Mouse (Mus musculus): ENCODE results near the gene Lpcat1. TPM values are rescaled to one million over a fixed set of nuclear protein-coding genes. Genes with fewer than 3 reads are reported as not detected.

The Lpcat1 gene
- polyA plus RNA-seq, 2 experiments from 2014 or later = 29.0 to 34.0 TPM

DNA sequence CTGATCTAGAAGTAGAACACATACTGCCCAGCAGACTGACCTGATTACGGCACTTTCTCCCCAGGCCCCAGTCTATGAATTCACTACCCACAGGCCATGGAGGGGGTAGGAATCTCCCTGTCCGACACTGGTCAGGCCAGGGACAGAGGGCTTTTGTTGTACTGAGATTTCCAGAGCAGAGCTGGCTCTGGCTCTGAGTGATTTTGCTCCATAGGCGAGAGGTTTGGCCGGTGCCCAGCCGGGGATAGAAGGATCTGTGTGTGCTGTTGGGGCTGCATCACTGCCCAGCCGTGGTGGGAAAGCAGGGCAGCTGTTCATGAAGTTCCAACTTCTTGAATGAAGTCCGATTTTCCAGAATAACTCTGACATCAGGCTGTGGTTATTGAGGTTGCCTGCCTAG, 20.1 kb upstream of the Lpcat1 start:
- no peak for ATAC-seq

- no peak for ATAC-seq
Observed at GRCm38 (mm10) chr13:73447478-73447877, 19.5 kb upstream of the Lpcat1 start.

DNA sequence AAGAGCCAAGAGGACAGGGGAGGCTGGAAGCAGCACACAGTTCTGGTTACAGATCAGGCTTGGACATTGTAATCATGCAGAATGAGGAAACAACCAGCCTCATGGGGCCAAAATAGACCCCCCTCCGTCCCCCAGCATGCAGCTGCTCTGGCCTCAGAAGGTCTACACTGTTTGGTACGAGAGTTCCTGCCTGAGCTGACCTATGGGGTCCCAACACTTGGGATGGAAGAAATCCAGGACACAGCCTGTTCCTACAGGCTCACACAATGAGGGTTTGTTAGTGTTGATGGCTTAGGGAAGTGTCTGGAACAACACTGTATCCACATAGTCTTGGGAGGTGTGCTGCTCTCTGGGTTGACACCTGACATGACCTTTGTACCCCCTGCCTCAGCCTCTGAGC, 18.8 kb upstream of the Lpcat1 start:
- no peak for ATAC-seq

- no peak for ATAC-seq
Observed at GRCm38 (mm10) chr13:73448723-73449122, 18.3 kb upstream of the Lpcat1 start.

- no peak for ATAC-seq
Observed at GRCm38 (mm10) chr13:73453503-73454217, 13.3 kb upstream of the Lpcat1 start.

DNA sequence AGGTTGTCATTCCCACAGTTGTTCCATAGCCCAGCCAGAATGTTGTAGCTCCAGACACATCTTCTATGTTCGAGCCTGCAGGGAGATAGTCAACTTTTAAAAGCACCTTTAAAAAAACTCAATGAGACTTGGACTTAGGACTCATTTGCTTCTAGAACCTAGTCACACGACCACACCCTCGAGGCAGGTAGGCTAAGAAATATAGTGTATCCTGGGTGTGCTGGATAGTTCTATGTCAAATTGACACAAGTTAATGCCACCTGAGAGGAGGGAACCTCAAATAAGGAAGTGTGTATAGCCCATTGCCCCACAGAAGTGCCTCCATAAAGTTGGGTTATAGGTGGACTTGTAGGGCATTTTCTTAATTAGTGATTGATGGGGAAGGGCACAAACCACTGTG, 11.7 kb upstream of the Lpcat1 start:
- ATAC-seq = no peak

GRCm38 (mm10) chr13:73457301-73457700, 9.7 kb upstream of the Lpcat1 start:
- no peak for ATAC-seq

GRCm38 (mm10) chr13:73457741-73458140, 9.3 kb upstream of the Lpcat1 start:
- ATAC-seq = no peak

- no peak for ATAC-seq
Observed at GRCm38 (mm10) chr13:73458719-73459118, 8.3 kb upstream of the Lpcat1 start.

GRCm38 (mm10) chr13:73459189-73459850, 7.7 kb upstream of the Lpcat1 start:
- ATAC-seq = no peak

GRCm38 (mm10) chr13:73461551-73461950, 5.4 kb upstream of the Lpcat1 start:
- no peak for ATAC-seq

GRCm38 (mm10) chr13:73465156-73465555, 1.8 kb upstream of the Lpcat1 start:
- no peak for ATAC-seq

GRCm38 (mm10) chr13:73466411-73466810, 586 bp upstream of the Lpcat1 start:
- ATAC-seq = no peak

DNA sequence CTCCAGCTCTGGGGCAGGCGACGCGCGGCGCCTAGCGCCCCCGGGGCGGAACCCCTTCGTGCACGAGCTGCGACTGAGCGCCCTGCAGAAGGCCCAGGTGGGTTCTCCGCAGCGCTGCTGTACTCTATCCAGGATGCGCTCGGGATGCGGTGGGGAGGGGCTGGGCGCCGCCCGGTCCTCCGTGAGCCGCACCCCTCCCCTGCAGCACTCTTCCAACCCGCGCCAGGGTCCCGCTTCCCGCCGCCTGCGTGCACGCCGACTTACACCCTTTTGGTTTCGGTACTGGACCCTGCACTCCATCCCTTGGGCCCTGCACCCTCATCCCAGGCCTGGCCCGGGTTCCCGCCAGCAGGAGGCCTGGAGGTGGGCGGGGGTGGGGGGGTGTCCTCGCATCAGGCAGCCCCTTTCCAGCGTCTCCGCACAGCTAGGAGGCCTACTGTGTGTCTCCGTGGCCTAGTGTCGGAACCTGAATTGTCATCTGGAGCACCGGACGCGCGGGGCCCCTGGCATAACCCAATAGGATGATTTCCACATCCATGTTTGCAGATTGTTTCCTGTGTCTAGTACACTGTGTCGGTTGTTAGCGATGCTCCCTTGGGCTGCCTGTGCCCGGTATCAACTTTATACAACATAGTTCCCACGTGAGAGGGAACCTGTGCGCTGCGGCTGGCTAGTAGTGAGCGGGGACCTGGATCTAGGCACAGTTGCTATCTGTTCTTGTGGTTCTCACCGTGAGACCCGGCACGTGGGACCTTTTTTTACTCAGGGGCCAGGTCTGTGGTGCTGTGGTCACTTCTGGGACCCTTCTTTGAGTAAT, 632 bp downstream of the Lpcat1 start:
- peak; percentile 33 for ATAC-seq

GRCm38 (mm10) chr13:73468834-73469233, 1.8 kb downstream of the Lpcat1 start:
- no peak for ATAC-seq

DNA sequence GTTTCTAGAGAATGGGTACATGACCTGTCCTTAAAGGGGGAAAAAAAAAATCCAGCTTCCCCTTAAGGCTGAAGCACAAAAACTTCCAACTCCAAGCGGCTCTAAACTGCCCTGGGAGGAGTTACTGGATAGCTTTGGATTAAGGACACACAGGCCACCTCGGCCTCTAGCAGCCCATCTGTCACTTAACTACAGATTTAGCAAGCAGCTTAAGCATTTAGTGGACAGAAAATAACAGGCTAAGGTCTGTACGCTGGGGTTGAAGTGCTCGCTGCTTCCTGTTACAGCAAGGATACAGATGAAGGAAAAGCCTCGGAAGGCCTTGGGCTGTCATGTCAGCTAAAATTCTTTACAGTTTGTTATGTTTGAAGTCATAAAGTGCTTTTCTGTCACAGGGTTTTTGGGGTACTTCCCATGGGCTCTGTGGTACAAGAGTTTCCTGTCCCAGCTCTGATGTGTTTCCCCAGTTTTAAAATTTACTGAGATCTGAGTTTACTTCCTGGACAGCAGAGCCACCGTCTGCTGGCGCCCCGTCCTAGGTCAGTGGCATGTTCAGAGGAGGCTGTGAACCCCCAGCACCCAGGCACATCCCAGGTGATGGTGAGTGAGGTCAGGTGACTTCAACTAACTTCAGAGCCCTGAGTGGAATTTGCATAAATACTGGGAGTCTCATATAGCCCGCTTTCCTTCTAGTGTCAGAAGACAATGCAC, 2.4 kb downstream of the Lpcat1 start:
- peak; percentile 67 for ATAC-seq

DNA sequence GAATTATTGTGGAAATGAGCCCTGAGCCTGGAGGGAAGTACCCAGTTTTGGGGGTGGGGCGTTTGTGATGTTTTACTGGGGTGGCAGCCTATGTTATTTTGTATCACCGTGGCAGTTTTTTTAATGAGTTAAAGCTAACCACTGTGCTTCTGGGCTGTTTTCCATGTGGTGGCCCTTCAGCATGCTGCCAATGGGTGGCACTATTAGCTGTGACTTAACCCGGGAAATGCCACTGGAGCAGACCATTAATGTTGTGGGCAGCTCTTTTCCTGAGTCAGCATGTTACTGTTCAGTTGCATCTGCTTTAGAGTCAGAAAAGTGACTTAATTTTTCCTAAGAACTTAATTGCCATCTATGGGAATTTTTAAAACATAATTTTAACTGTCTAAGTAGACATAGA, 5.5 kb downstream of the Lpcat1 start:
- peak; percentile 8 for ATAC-seq

- no peak for ATAC-seq
Observed at GRCm38 (mm10) chr13:73473746-73474145, 6.7 kb downstream of the Lpcat1 start.

GRCm38 (mm10) chr13:73474163-73474562, 7.2 kb downstream of the Lpcat1 start:
- ATAC-seq = no peak

DNA sequence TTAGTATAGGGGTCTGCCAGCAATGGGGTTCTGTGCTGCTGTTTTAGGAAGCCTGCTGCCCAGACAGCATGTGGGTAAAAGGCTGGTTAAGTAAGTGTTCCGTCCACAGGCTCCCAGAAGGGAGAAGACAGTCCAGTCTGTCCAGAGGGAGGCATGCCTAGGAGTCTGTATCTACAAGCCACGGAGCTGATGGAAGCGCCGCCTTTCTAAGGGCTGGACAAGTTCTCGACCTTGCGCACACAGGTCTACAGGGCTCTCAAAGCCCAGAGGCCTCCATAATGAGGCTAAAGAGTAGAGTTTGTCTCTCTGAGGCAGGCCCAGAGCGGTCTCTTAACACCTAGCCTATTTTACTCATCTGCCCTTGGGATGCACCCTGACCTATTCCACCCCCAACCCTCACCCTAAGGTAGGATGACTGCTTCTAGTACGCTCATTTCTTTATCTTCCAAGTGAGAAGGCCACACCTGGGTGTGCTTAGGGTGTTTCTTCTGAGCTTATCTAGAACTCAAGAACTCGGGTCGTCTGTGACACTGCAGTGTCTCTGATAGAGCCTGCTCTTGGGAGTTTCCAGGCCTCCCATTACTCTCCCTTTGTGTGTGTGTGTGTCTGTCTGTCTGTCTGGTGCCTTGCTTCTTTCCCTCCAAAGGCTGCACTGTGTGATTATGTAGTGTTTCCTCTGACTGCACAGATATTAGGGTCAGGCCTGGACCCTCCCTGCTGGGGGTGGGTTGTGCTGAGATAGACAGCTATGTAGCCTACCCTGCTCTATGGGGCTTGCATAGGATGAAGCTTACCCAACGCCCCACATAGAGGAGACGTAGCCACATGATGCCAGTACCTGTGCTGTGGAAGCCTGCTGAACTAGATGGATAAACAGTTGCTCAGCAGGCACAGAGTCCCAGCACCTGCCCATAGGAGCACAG, 8.3 kb downstream of the Lpcat1 start:
- ATAC-seq = no peak

DNA sequence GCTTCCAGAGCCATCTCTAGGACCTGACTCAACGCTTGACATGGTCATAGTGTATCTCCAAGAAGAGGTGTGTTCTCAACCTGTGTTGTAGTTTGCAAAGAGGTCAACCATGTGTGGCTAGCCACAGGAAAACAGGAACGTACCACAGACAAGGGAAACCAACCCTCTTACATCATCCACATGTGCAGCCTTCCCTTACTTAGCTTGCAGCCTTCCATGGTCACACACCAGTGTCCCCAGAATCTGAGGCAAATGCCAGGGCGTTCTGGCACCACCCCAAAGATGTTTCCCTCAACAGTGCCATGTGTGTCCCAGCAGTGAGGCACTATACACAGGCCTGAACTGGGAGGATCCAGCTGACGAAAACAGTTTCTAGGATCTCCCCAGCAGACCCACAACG, 9.3 kb downstream of the Lpcat1 start:
- no peak for ATAC-seq

DNA sequence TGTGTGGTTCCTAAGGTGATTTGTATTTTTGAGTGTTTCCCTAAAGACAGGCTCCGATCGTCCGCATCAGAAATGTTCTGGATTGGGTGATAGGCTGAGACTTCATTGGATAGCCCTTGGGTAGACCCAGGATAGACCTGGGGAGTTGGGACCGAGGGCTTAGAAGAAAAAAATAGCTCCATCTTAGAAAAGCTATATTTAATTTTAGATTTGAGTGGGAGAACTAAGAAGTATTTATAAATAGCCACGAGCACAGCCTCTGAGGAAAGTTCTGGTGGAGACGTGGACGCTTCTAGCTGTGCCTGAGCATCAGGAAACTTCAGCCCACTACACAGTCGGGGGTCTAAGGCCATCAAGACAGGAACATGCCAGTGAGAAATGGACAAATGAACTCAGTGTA, 9.8 kb downstream of the Lpcat1 start:
- no peak for ATAC-seq
